Comparison of ENCODE assay signal across 8 mouse cellular contexts in genomic region chr11:62693299-62694184, GRCm38 (mm10). TPM values are rescaled to one million over a fixed set of nuclear protein-coding genes. Genes with fewer than 3 reads are reported as not detected.
DNase-seq lines count a peak whose midpoint lies in the region; ATAC-seq and TF ChIP-seq lines count a peak whose summit lies in the region.

No protein-coding gene starts in this region.

- H3K4me2 ChIP-seq in forebrain, embryonic 14.5 days (ENCODE audit: low read length), result no peak overlapping the region
- no peak overlapping the region for H3K4me2 ChIP-seq in lung, postnatal 0 days (replicated peaks; ENCODE audit: low read depth, low read length)

- no peaks in the 10 kb centered on the region for H3K27me3 ChIP-seq in forebrain, embryonic 14.5 days (replicated peaks; ENCODE audit: control insufficient read depth, insufficient read depth, low read length)
- H3K27me3 ChIP-seq in lung, postnatal 0 days (replicated peaks; ENCODE audit: insufficient read depth, low read length), result no peaks in the 10 kb centered on the region

- no peak for DNase-seq in gastrocnemius, adult 2 months
- no peak for DNase-seq in gastrocnemius, postnatal 25 days
- DNase-seq in c-Kit-positive CD71-positive TER-119-positive erythroid progenitor cells, embryonic 14.5 days (ENCODE audit: low spot score), result peak; percentile 57
- peak; percentile 93 for DNase-seq in forebrain, embryonic 14.5 days (ENCODE audit: low spot score)
- DNase-seq in kidney, adult 9 months, result peak; percentile 60
- peak; percentile 80 for DNase-seq in lung, postnatal 0 days (ENCODE audit: low spot score)
- DNase-seq in skeletal muscle tissue, adult 2 months (ENCODE audit: low read depth, low spot score), result peak; percentile 25

- H3K4me1 ChIP-seq in forebrain, embryonic 14.5 days (ENCODE audit: control insufficient read depth, insufficient read depth, low read length), result no peaks in the 10 kb centered on the region
- no peaks in the 10 kb centered on the region for H3K4me1 ChIP-seq in lung, postnatal 0 days (ENCODE audit: insufficient read depth, low read depth, low read length)

- WGBS in forebrain, embryonic 14.5 days, result 26% methylated on average over 9 of the region's 11 CpGs
- 22% methylated on average over 9 of the region's 11 CpGs for WGBS in lung, postnatal 0 days

- H3K9ac ChIP-seq in forebrain, embryonic 14.5 days (ENCODE audit: low read length), result no peak overlapping the region
- no peak overlapping the region for H3K9ac ChIP-seq in lung, postnatal 0 days (replicated peaks; ENCODE audit: low read depth)

- TF ChIP-seq CTCF in gastrocnemius, adult 2 months (IDR thresholded peaks at IDR 0.05), result peak; percentile 85
- peak; percentile 80 for TF ChIP-seq CTCF in lung, postnatal 0 days (IDR thresholded peaks at IDR 0.05)

- TF ChIP-seq EP300 in lung, postnatal 0 days (IDR thresholded peaks at IDR 0.05), result no peak

- H3K9me3 ChIP-seq in forebrain, embryonic 14.5 days (replicated peaks; ENCODE audit: control insufficient read depth, low read length), result no peaks in the 10 kb centered on the region
- H3K9me3 ChIP-seq in lung, postnatal 0 days (ENCODE audit: low read length), result no peaks in the 10 kb centered on the region

- H3K4me3 ChIP-seq in gastrocnemius, adult 2 months, result no peak overlapping the region
- no peak overlapping the region for H3K4me3 ChIP-seq in forebrain, embryonic 14.5 days (ENCODE audit: low read depth, low read length)
- H3K4me3 ChIP-seq in lung, postnatal 0 days (ENCODE audit: low read depth, low read length), result no peak overlapping the region

- intact Hi-C loops in gastrocnemius, adult 2 months (cut with DNase I), result no loop called here

- no peaks in the 10 kb centered on the region for H3K36me3 ChIP-seq in forebrain, embryonic 14.5 days (ENCODE audit: control insufficient read depth, insufficient read depth, low read length)
- no peaks in the 10 kb centered on the region for H3K36me3 ChIP-seq in lung, postnatal 0 days (ENCODE audit: insufficient read depth, low read length)

- no peak overlapping the region for H3K27ac ChIP-seq in gastrocnemius, adult 2 months
- no peak overlapping the region for H3K27ac ChIP-seq in forebrain, embryonic 14.5 days (ENCODE audit: low read depth, low read length)
- no peak overlapping the region for H3K27ac ChIP-seq in lung, postnatal 0 days (ENCODE audit: low read length)

- peak; percentile 98 for ATAC-seq in CD4-positive, CD25-positive, alpha-beta regulatory T cell, adult 4 months
- ATAC-seq in forebrain, embryonic 14.5 days, result peak; percentile 81
- ATAC-seq in lung, postnatal 0 days, result peak; percentile 75

RNA-seq across cellular contexts. Expression of gene Zfp287, which starts 38.2 kb away (rescaled TPM):
- total RNA-seq in gastrocnemius, adult 2 months (2021), result 1 to 10 TPM in 1 of 2 experiments, under 1 TPM in 1; 0.69 to 1.3 TPM
- total RNA-seq in gastrocnemius, postnatal 25 days (2021), result 1 to 10 TPM; 1.4 to 1.7 TPM
- 10 to 100 TPM; 16.9 to 20.4 TPM for polyA plus RNA-seq in CD4-positive, CD25-positive, alpha-beta regulatory T cell, adult 4 months (2017; shearing (Covaris generic))
- polyA plus RNA-seq in forebrain, embryonic 14.5 days (2014; fragmentation: Nextera tagmentation; extraction: Ambion mirVana), result 15.3 and 20.8 TPM in 2 replicates
- polyA plus RNA-seq in lung, postnatal 0 days (2015; fragmentation: Nextera tagmentation; extraction: Ambion mirVana), result 2.5 and 3.3 TPM in 2 replicates

RNA-seq across cellular contexts. Expression of gene Mmgt2, which starts 45.1 kb away (rescaled TPM):
- 1 to 10 TPM; 2.9 to 3.5 TPM for total RNA-seq in gastrocnemius, adult 2 months (2021)
- total RNA-seq in gastrocnemius, postnatal 25 days (2021), result 1 to 10 TPM; 2.8 to 4.2 TPM
- 10 to 100 TPM; 42.9 to 59.1 TPM for polyA plus RNA-seq in CD4-positive, CD25-positive, alpha-beta regulatory T cell, adult 4 months (2017; shearing (Covaris generic))
- 27.4 and 29.7 TPM in 2 replicates for polyA plus RNA-seq in forebrain, embryonic 14.5 days (2014; fragmentation: Nextera tagmentation; extraction: Ambion mirVana)
- 22.3 and 27.9 TPM in 2 replicates for polyA plus RNA-seq in lung, postnatal 0 days (2015; fragmentation: Nextera tagmentation; extraction: Ambion mirVana)

RNA-seq across cellular contexts. Expression of gene Lrrc75a, which starts 45.2 kb away (rescaled TPM):
- total RNA-seq in gastrocnemius, adult 2 months (2021), result 1 to 10 TPM; 3.2 to 5.6 TPM
- total RNA-seq in gastrocnemius, postnatal 25 days (2021), result 1 to 10 TPM; 4.0 to 4.7 TPM
- polyA plus RNA-seq in CD4-positive, CD25-positive, alpha-beta regulatory T cell, adult 4 months (2017; shearing (Covaris generic)), result 1 to 10 TPM; 1.9 to 4.6 TPM
- polyA plus RNA-seq in forebrain, embryonic 14.5 days (2014; fragmentation: Nextera tagmentation; extraction: Ambion mirVana), result 9.6 and 9.9 TPM in 2 replicates
- polyA plus RNA-seq in lung, postnatal 0 days (2015; fragmentation: Nextera tagmentation; extraction: Ambion mirVana), result 15.0 and 18.2 TPM in 2 replicates

RNA-seq across cellular contexts. Expression of gene Gm10428, which starts 59.4 kb away (rescaled TPM):
- total RNA-seq in gastrocnemius, adult 2 months (2021), result not detected
- total RNA-seq in gastrocnemius, postnatal 25 days (2021), result not detected
- not detected for polyA plus RNA-seq in CD4-positive, CD25-positive, alpha-beta regulatory T cell, adult 4 months (2017; shearing (Covaris generic))
- polyA plus RNA-seq in forebrain, embryonic 14.5 days (2014; fragmentation: Nextera tagmentation; extraction: Ambion mirVana), result not detected in 2 replicates
- polyA plus RNA-seq in lung, postnatal 0 days (2015; fragmentation: Nextera tagmentation; extraction: Ambion mirVana), result not detected in 2 replicates

Comparison
In these comparisons a context has a peak if more than half of its experiments do, and no peak if none do; other contexts are left out.
1. DNase-seq: peak in c-Kit-positive CD71-positive TER-119-positive erythroid progenitor cells, embryonic 14.5 days (single experiment), forebrain, embryonic 14.5 days (single experiment), kidney, adult 9 months (single experiment), lung, postnatal 0 days (single experiment) and skeletal muscle tissue, adult 2 months (single experiment); none in gastrocnemius, adult 2 months (single experiment) and gastrocnemius, postnatal 25 days (single experiment).
2. Peak in every context shown above with its lines, with median percentiles within 50 percentile points of each other: ATAC-seq.